Mouse (Mus musculus): ENCODE measurements around the gene Tmem131l. TPM values are rescaled to one million over a fixed set of nuclear protein-coding genes. Genes with fewer than 3 reads are reported as not detected.

Tmem131l gene
- polyA plus RNA-seq, 1 experiment from 2014 or later, result 37.5 TPM

GRCm38 (mm10) chr3:83984379-83984778, 55.6 kb downstream of the Tmem131l start:
- H3K4me1 ChIP-seq, result peaks cover 52% of the 10 kb centered on the region
- H3K36me3 ChIP-seq, result no peaks in the 10 kb centered on the region
- H3K27me3 ChIP-seq, result no peaks in the 10 kb centered on the region
- H3K9ac ChIP-seq, result no peak overlapping the region
- no peak overlapping the region for H3K27ac ChIP-seq
- no peak for ATAC-seq (replicated peaks; ENCODE audit: low FRiP score)
- 80% methylated on average over 4 of the region's 4 CpGs for WGBS
- H3K4me3 ChIP-seq (replicated peaks), result no peak overlapping the region
- H3K4me2 ChIP-seq, result no peak overlapping the region
- no peaks in the 10 kb centered on the region for H3K9me3 ChIP-seq (replicated peaks)

DNA sequence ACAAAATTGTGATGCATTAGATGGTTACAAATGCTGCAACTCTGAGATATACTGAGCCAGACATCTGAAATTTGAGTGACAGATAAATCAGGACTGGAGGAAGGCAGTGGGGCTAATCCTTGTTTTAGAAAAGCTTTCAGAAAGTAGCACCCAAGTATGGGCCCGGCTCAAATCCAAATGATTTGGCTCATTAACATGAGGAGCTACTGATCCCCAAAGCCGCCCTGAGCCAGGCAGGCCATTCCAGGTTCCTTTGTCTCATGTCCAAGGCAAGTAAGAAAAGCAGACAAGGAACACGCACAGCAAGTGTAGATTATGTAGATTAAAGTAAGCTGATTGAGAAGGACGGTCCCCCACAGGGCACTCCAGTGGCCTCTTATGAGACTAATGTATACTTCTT, 57.2 kb downstream of the Tmem131l start:
- Histone ChIP-seq H3K36me3 (no peaks in the 10 kb centered on the region), H3K27ac (no peak overlapping the region), H3K4me1 (peaks cover 51% of the 10 kb centered on the region), H3K4me2 (no peak overlapping the region), H3K9me3 (replicated peaks) (no peaks in the 10 kb centered on the region), H3K27me3 (no peaks in the 10 kb centered on the region), H3K9ac (no peak overlapping the region), H3K4me3 (replicated peaks) (no peak overlapping the region)
- ATAC-seq (replicated peaks; ENCODE audit: low FRiP score), result no peak
- WGBS, result 82% methylated on average over 4 of the region's 4 CpGs

DNA sequence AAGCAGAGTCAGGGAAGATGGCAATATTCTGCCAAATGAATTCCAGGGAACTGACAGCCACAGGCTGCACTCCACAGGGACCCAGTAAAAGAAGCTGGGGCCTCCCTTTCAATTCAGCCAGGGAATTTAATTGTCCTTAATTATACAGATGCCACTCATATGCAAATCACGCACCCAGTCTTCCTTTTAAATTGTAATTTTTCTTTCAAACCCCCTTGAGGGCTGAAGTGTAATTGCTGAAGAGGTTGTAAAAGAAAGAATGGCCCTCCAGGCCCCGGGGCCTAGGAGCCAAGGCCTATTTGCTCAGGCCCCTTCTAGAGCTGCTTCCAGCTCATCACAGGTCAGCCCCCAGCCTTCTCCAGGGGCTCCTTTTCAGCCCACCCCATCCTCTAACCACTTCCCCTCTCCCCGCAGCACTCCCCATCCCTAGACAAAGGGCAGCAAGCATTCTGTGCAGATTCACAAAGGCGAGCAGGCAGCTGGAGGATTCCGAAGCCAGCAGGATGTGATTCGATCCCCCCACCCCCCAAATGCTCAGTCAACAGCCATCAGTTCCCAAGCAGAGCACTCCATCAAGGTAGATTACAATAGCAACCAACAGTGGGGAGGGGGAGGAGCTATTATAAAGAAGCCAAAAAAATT, 59.6 kb downstream of the Tmem131l start:
- no peak overlapping the region for H3K27ac ChIP-seq
- WGBS, result 25% methylated on average over 6 of the region's 6 CpGs

GRCm38 (mm10) chr3:83978497-83979410, 61.2 kb downstream of the Tmem131l start:
- no peaks in the 10 kb centered on the region for H3K9me3 ChIP-seq (replicated peaks)
- peaks cover 20% of the 10 kb centered on the region for H3K4me1 ChIP-seq
- H3K9ac ChIP-seq, result no peak overlapping the region
- no peak overlapping the region for H3K27ac ChIP-seq
- H3K4me3 ChIP-seq (replicated peaks), result no peak overlapping the region
- H3K4me2 ChIP-seq, result no peak overlapping the region
- no peaks in the 10 kb centered on the region for H3K27me3 ChIP-seq
- WGBS, result 83% methylated on average over 4 of the region's 4 CpGs
- no peak for ATAC-seq (replicated peaks; ENCODE audit: low FRiP score)
- H3K36me3 ChIP-seq, result no peaks in the 10 kb centered on the region

More for the DNA sequence above, 59.6 kb downstream of the Tmem131l start:
- Histone ChIP-seq H3K36me3 (no peaks in the 10 kb centered on the region), H3K4me2 (no peak overlapping the region), H3K4me3 (replicated peaks) (no peak overlapping the region), H3K9me3 (replicated peaks) (no peaks in the 10 kb centered on the region), H3K9ac (no peak overlapping the region), H3K27me3 (no peaks in the 10 kb centered on the region), H3K4me1 (peaks cover 29% of the 10 kb centered on the region)
- ATAC-seq (replicated peaks; ENCODE audit: low FRiP score), result peak; percentile 55; the same call in 1 of the 2 replicates

- H3K27me3 ChIP-seq, result no peaks in the 10 kb centered on the region
- no peak overlapping the region for H3K4me3 ChIP-seq (replicated peaks)
- H3K36me3 ChIP-seq, result no peaks in the 10 kb centered on the region
- WGBS, result 84% methylated on average over 3 of the region's 3 CpGs
- no peak overlapping the region for H3K27ac ChIP-seq
- no peak for ATAC-seq (replicated peaks; ENCODE audit: low FRiP score)
- H3K9ac ChIP-seq, result no peak overlapping the region
- no peak overlapping the region for H3K4me2 ChIP-seq
- H3K9me3 ChIP-seq (replicated peaks), result no peaks in the 10 kb centered on the region
- H3K4me1 ChIP-seq, result peaks cover 20% of the 10 kb centered on the region
Observed at GRCm38 (mm10) chr3:83977817-83978216, 62.2 kb downstream of the Tmem131l start.

GRCm38 (mm10) chr3:83976161-83976560, 63.8 kb downstream of the Tmem131l start:
- WGBS, result 91% methylated on average over 3 of the region's 3 CpGs
- no peak for ATAC-seq (replicated peaks; ENCODE audit: low FRiP score)

GRCm38 (mm10) chr3:83973339-83973738, 66.6 kb downstream of the Tmem131l start:
- no peak for ATAC-seq (replicated peaks; ENCODE audit: low FRiP score)
- Histone ChIP-seq H3K4me1 (peaks cover 8% of the 10 kb centered on the region; the same call in 1 of the 2 replicates), H3K4me3 (replicated peaks) (no peak overlapping the region), H3K27me3 (no peaks in the 10 kb centered on the region), H3K9ac (no peak overlapping the region), H3K36me3 (no peaks in the 10 kb centered on the region), H3K9me3 (replicated peaks) (no peaks in the 10 kb centered on the region), H3K4me2 (no peak overlapping the region), H3K27ac (no peak overlapping the region)
- WGBS, result 67% methylated on average over 2 of the region's 2 CpGs

More at GRCm38 (mm10) chr3:83976161-83976560, 63.8 kb downstream of the Tmem131l start:
- no peak overlapping the region for H3K27ac ChIP-seq
- no peaks in the 10 kb centered on the region for H3K36me3 ChIP-seq
- no peaks in the 10 kb centered on the region for H3K9me3 ChIP-seq (replicated peaks)
- H3K4me3 ChIP-seq (replicated peaks), result no peak overlapping the region
- H3K9ac ChIP-seq, result no peak overlapping the region
- H3K4me2 ChIP-seq, result no peak overlapping the region
- no peaks in the 10 kb centered on the region for H3K27me3 ChIP-seq
- peaks cover 21% of the 10 kb centered on the region for H3K4me1 ChIP-seq

- Histone ChIP-seq H3K9ac (no peak overlapping the region), H3K27me3 (no peaks in the 10 kb centered on the region), H3K4me2 (no peak overlapping the region), H3K4me1 (peaks cover 7% of the 10 kb centered on the region; the same call in 1 of the 2 replicates), H3K27ac (no peak overlapping the region), H3K4me3 (replicated peaks) (no peak overlapping the region), H3K9me3 (replicated peaks) (no peaks in the 10 kb centered on the region), H3K36me3 (peaks cover 3% of the 10 kb centered on the region; the same call in 1 of the 2 replicates)
- 73% methylated on average over 1 of the region's 1 CpGs for WGBS
- no peak for ATAC-seq (replicated peaks; ENCODE audit: low FRiP score)
Observed at GRCm38 (mm10) chr3:83970629-83971028, 69.3 kb downstream of the Tmem131l start.

- H3K9ac ChIP-seq, result no peak overlapping the region
- H3K27me3 ChIP-seq, result no peaks in the 10 kb centered on the region
- no peak overlapping the region for H3K4me3 ChIP-seq (replicated peaks)
- H3K36me3 ChIP-seq, result peaks cover 3% of the 10 kb centered on the region; the same call in 1 of the 2 replicates
- ATAC-seq (replicated peaks; ENCODE audit: low FRiP score), result no peak
- H3K4me1 ChIP-seq, result peaks cover 7% of the 10 kb centered on the region; the same call in 1 of the 2 replicates
- WGBS, result 89% methylated on average over 4 of the region's 4 CpGs
- H3K27ac ChIP-seq, result no peak overlapping the region
- H3K4me2 ChIP-seq, result no peak overlapping the region
- H3K9me3 ChIP-seq (replicated peaks), result no peaks in the 10 kb centered on the region
Observed at GRCm38 (mm10) chr3:83969081-83969480, 70.9 kb downstream of the Tmem131l start.

DNA sequence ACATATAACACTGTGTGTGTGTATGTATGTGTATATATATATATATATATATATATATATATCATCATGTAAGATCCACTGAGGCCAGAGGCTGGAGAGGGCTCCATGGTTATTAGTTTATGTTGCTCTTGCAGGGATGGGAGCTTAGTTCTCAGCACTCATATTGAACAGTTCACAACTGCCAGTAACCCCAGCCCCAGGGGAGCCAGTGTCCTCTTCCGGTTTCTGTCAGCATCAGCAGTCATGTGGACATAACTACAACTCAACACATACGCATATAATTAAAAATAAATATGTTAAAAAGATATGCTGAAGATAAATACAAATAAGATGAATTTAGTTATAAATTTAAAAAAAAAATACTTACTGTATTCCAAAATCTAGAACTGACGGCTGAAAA, 72.2 kb downstream of the Tmem131l start:
- H3K4me3 ChIP-seq (replicated peaks), result no peak overlapping the region
- no peaks in the 10 kb centered on the region for H3K27me3 ChIP-seq
- no peak overlapping the region for H3K27ac ChIP-seq
- H3K9me3 ChIP-seq (replicated peaks), result no peaks in the 10 kb centered on the region
- H3K9ac ChIP-seq, result no peak overlapping the region
- H3K4me2 ChIP-seq, result no peak overlapping the region
- H3K36me3 ChIP-seq, result peaks cover 3% of the 10 kb centered on the region; the same call in 1 of the 2 replicates
- no peak for ATAC-seq (replicated peaks; ENCODE audit: low FRiP score)
- 84% methylated on average over 3 of the region's 3 CpGs for WGBS
- peaks cover 7% of the 10 kb centered on the region; the same call in 1 of the 2 replicates for H3K4me1 ChIP-seq

GRCm38 (mm10) chr3:83965333-83965732, 74.6 kb downstream of the Tmem131l start:
- no peak for ATAC-seq (replicated peaks; ENCODE audit: low FRiP score)
- Histone ChIP-seq H3K27me3 (no peaks in the 10 kb centered on the region), H3K4me3 (replicated peaks) (no peak overlapping the region), H3K36me3 (peaks cover 12% of the 10 kb centered on the region; the same call in 1 of the 2 replicates), H3K4me1 (0 out of 2 replicates have a peak, but pooled peaks cover 1% of the 10 kb centered on the region), H3K9ac (no peak overlapping the region), H3K27ac (no peak overlapping the region), H3K4me2 (no peak overlapping the region), H3K9me3 (replicated peaks) (no peaks in the 10 kb centered on the region)
- 83% methylated on average over 2 of the region's 2 CpGs for WGBS

- ATAC-seq (replicated peaks; ENCODE audit: low FRiP score), result no peak
Observed at GRCm38 (mm10) chr3:83963705-83964104, 76.3 kb downstream of the Tmem131l start.

More at GRCm38 (mm10) chr3:83963705-83964104, 76.3 kb downstream of the Tmem131l start:
- Histone ChIP-seq H3K27ac (no peak overlapping the region), H3K4me1 (no peaks in the 10 kb centered on the region), H3K9ac (no peak overlapping the region), H3K27me3 (no peaks in the 10 kb centered on the region), H3K4me2 (no peak overlapping the region), H3K36me3 (peaks cover 28% of the 10 kb centered on the region), H3K9me3 (replicated peaks) (no peaks in the 10 kb centered on the region), H3K4me3 (replicated peaks) (no peak overlapping the region)
- 83% methylated on average over 5 of the region's 5 CpGs for WGBS
